Mouse (Mus musculus): Measurements from ENCODE around the gene Nusap1.

DNA sequence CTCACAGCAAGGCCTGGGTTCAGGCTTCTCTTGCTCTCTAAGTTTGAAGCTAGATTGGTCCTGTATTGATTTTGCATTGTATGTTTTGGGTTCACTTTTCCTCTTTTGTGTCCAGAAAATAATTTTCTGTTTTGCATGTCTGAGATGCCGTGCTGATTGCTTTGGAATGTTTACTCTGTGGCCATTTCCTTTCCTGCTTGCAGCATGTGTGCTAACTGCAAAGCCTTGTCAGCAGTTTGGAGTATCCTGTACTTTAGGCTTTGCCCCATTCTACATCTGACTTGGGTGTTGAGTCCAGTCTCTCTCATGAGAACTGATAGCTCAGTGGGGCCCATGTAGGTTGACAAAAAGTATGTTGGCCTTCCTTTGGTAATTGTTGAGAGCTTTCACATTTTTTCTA, 15.6 kb upstream of the Nusap1 start:
- TF ChIP-seq GATA1 (IDR thresholded peaks at IDR 0.05; ENCODE audit: low read length) (no peak), TAL1 (IDR thresholded peaks at IDR 0.05; ENCODE audit: low read length) (no peak)

Data from erythroblast, embryonic 14.5 days (primary cell).